11 mouse cellular contexts compared by ENCODE assay signal in the genomic region with DNA sequence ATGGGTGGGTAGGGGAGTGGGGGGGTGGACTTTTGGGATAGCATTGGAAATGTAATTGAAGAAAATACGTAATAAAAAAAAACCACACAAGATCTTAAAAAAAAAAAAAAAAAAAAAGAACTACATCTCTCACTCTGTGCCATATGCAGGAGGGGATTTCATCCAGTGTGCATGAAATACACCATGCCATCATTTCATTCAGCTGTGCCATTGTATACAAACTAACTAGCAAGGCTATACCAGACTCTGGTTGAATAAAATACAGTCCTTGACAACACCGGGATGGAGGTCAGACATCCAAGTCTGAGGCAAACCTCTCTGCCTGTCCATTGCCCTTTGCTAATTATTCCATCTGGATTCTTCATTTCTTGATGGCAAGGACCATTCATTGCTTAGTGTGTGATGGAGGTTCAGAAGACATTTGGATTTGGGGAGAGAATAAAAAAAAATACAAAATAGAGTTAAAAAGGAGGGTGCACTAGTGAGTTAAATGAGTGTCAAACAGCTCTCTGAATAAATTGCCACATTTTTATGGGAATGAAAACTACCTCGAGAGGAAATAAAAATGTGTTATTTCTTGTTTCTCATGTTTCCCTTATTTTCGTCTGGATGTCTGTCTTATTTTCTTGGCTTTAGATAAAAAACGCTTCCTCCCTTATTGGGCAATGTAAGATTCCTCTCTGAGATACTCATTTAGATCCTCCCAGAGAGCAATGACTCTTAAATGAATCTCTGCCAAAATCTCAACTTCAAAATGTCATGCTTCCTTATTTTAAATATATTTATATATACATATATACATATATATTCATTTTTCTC.
"Had no signal": no experiment of that assay in that cellular context is flagged by ENCODE, and none has a peak within 500 bp of the region (broad histone marks: within the 10 kb centered on the region; RNA-seq: fewer than 3 reads in every experiment).

No protein-coding gene starts in this region.

- H3K27me3 ChIP-seq: kidney, embryonic 15.5 days; limb, embryonic 12.5 days; liver, embryonic 13.5 days; midbrain, embryonic 13.5 days; stomach, embryonic 15.5 days had no signal

- H3K9ac ChIP-seq: kidney, embryonic 15.5 days; limb, embryonic 12.5 days; liver, embryonic 13.5 days; liver, postnatal 0 days; midbrain, embryonic 13.5 days; stomach, embryonic 15.5 days had no signal

- H3K4me3 ChIP-seq: kidney, embryonic 15.5 days; limb, embryonic 12.5 days; liver, embryonic 13.5 days; midbrain, embryonic 13.5 days; stomach, embryonic 15.5 days had no signal

- H3K4me2 ChIP-seq: kidney, embryonic 15.5 days; limb, embryonic 12.5 days; liver, embryonic 13.5 days; midbrain, embryonic 13.5 days; stomach, embryonic 15.5 days had no signal

- H3K36me3 ChIP-seq: kidney, embryonic 15.5 days; limb, embryonic 12.5 days; liver, embryonic 13.5 days; midbrain, embryonic 13.5 days; stomach, embryonic 15.5 days had no signal

- ATAC-seq: liver, postnatal 0 days; midbrain, embryonic 13.5 days had no signal

- DNase-seq: kidney, adult 2 months; kidney, postnatal 14 days; liver; liver, embryonic 13.5 days; liver, postnatal 0 days; right cerebral cortex, postnatal 14 days; thymus, postnatal 4 days had no signal

- H3K4me1 ChIP-seq: kidney, embryonic 15.5 days; limb, embryonic 12.5 days; liver, embryonic 13.5 days; stomach, embryonic 15.5 days had no signal

- H3K9me3 ChIP-seq: kidney, embryonic 15.5 days; limb, embryonic 12.5 days; liver, embryonic 13.5 days; midbrain, embryonic 13.5 days; stomach, embryonic 15.5 days had no signal

- H3K27ac ChIP-seq: kidney, embryonic 15.5 days; limb, embryonic 12.5 days; liver, embryonic 13.5 days; stomach, embryonic 15.5 days had no signal
